Mouse (Mus musculus) megakaryocyte, adult 5-6 weeks (primary cell): ENCODE measurements around the gene Tmco2. TPM values are rescaled to one million over a fixed set of nuclear protein-coding genes. Genes with fewer than 3 reads are reported as not detected.

ENCODE experiments used
- ATAC-seq: 2 replicates; pipeline ENCODE4 v1.8.0; 2016; ENCODE audit warnings: mild to moderate bottlenecking, inconsistent platforms; ENCODE audit not compliant: poor library complexity, severe bottlenecking
- total RNA-seq, 2 experiments: library from RNA; stranded (forward) in 1 of 2; stranded (reverse) in 1 of 2; fragments of 153-499, 151-499 nt in 1 of 2; fragments of 221-1000, 200-1000 nt in 1 of 2; gene quantifications; 2 replicates each; pipeline versions ENCODE4 v1.2.3 to v1.2.4; 2015 to 2017

Gene Tmco2
- not detected in 2 replicates for total RNA-seq (2015)
- not detected in 2 replicates for total RNA-seq (2017)

GRCm38 (mm10) chr4:121109126-121109525 is at the start of gene Tmco2:
Gene Tmco2, minus strand, starts transcription at chr4:121109226.
- ATAC-seq, result no peak

- ATAC-seq, result no peak
Measured at GRCm38 (mm10) chr4:121103304-121103703, 5.7 kb downstream of the Tmco2 start.

DNA sequence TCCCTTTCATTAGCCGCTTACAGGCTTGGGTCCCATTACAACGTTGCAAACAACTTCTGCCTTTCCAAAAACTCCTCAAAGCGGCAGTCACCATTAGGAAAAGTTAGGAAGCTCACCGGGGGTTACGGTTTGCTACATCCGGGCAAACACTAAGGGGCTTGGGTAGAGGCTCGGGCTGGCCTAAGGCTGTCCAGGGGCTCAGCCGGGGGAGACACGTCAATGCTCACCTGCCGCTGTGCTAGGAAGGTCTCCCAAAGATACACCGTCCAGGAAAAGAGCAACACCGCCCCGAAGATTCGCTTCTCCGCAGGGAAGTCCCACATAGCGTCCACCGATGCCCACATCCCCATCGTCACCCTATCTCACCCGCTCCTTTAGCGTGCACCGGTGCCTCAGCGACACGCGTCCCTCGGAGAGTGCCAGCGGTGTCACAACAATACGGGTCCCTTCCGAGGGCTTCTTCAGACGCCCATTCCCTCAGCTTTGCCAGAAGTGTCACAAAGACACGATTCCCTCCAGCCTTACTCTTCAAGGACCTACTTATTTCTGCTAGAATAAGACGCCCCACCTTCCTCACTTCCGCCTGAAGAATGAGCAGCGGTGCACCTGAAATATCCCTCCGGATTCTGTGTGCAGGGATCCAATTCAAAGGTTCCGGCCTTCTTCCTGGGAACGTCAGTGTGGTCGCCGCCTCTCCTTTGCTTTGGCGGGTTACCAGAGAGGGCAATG is 11.2 kb downstream of the Tmco2 start, which contains the start of gene Zmpste24:
TSS of gene Zmpste24 (minus strand) at position 592 of the 729 bp plus-strand sequence.
- peak; percentile 88 for ATAC-seq

DNA sequence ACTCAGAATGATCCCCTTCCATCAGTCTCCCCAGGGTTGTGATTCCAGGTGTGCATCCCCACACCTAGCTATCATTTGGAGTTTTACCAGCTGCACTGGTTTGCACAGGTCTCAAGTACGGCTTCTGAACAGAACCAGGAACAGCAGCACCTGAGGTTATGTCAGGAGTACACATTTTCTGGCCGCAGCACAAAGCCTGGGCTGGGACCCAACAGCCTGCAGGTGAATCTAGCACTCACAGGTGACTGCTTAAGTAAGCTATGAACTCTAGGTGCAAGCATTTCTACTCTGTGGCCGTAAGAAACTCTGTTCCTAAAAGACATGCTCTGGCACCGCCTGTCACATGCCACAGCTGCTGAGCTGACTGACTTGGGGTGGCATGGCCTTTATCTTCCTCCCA is 18.8 kb downstream of the Tmco2 start:
- ATAC-seq, result no peak

- ATAC-seq, result no peak
Measured at GRCm38 (mm10) chr4:121088696-121089095, 20.3 kb downstream of the Tmco2 start.

GRCm38 (mm10) chr4:121084506-121084905 is 24.5 kb downstream of the Tmco2 start:
- no peak for ATAC-seq

GRCm38 (mm10) chr4:121080395-121080794 is 28.6 kb downstream of the Tmco2 start:
- no peak for ATAC-seq

GRCm38 (mm10) chr4:121077915-121078646 is 30.9 kb downstream of the Tmco2 start:
- ATAC-seq, result no peak

GRCm38 (mm10) chr4:121074250-121074649 is 34.8 kb downstream of the Tmco2 start:
- no peak for ATAC-seq

DNA sequence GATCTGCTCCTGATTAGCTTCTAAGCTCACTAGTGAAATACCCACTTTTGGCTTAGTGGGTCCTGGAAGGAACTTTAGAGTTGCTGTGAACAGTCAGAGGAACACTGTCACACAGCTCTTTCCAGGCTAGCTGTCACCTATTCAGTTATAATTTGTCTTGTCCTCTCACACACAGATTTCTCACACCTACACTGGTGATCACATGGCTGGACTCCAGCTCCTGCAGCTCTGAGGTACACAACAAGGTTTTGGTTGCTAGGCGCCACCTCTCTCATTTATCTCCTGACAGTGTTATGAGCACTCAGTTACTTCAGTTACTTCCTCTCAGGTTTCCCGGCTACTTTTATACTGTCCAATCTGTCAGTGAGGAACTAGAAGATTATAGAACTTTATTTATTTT is 43.7 kb downstream of the Tmco2 start:
- no peak for ATAC-seq

DNA sequence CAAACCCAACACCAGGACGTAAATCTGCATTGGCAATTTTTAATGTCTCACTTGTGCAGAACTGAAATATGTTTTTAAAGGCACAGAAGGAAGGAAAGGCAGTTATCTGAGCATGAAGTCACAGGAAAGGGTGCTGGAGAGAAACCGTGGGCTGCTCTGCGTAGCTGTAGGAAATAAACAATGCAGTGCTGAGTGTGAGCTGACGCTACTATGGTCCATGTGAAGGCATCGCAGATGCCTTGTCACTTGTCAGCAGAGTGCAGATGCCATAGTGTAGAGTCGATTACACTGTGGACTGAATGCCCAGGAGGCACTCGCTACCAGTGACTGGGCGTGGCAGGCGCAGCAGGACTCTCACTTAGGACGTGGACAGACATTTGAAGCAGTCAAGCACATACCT is 49.8 kb downstream of the Tmco2 start:
- 0 out of 2 replicates have a peak, but pooled peaks have one; percentile 22 for ATAC-seq

DNA sequence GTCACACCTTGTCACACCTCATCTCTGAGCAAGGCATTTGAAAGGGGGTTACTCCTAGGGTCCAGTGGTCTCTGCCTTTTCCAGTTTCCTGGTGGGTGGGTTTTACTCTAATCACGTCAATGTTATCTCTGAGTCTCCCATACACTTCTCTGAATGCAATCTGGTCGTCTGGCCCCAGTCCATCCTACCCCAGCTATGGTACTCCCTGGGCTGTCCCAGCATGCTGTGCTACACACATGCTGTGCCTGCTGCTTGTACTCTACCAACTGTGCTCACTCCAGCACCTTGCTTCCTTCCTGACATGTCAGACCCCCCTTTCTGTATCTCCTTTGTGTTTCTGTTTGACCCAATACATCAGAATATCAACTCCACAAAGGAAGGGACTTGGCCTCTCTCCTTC is 52.0 kb downstream of the Tmco2 start:
- ATAC-seq, result no peak

- peak; percentile 49; the same call in 1 of the 2 replicates for ATAC-seq
Measured at GRCm38 (mm10) chr4:121056342-121056741, 52.7 kb downstream of the Tmco2 start.

Other genes with a start within 250 kb of the Tmco2 start
- 8.4 and 13.8 TPM in 2 replicates for gene Exo5, start 184.2 kb downstream of the Tmco2 start, total RNA-seq (2015)
- gene Exo5, start 184.2 kb downstream of the Tmco2 start, total RNA-seq (2017), result 13.4 and 20.3 TPM in 2 replicates
- gene Zfp69, start 157.5 kb downstream of the Tmco2 start, total RNA-seq (2015), result 1.0 and 2.3 TPM in 2 replicates
- gene Zfp69, start 157.5 kb downstream of the Tmco2 start, total RNA-seq (2017), result 0.85 and 0.92 TPM in 2 replicates
- 95.9 and 115 TPM in 2 replicates for gene Smap2, start 92.0 kb downstream of the Tmco2 start, total RNA-seq (2015)
- 37.2 and 62.2 TPM in 2 replicates for gene Smap2, start 92.0 kb downstream of the Tmco2 start, total RNA-seq (2017)
- gene Col9a2, start 69.8 kb downstream of the Tmco2 start, total RNA-seq (2015), result not detected in 2 replicates
- not detected in 2 replicates for gene Col9a2, start 69.8 kb downstream of the Tmco2 start, total RNA-seq (2017)
- gene Zmpste24, start 11.0 kb downstream of the Tmco2 start, total RNA-seq (2015), result 61.3 and 63.0 TPM in 2 replicates
- 62.0 and 80.7 TPM in 2 replicates for gene Zmpste24, start 11.0 kb downstream of the Tmco2 start, total RNA-seq (2017)
- gene Rlf, start 105.9 kb upstream of the Tmco2 start, total RNA-seq (2015), result 23.2 and 25.9 TPM in 2 replicates
- gene Rlf, start 105.9 kb upstream of the Tmco2 start, total RNA-seq (2017), result 38.4 and 42.4 TPM in 2 replicates
- not detected in 2 replicates for gene Gm12888, start 215.7 kb upstream of the Tmco2 start, total RNA-seq (2015)
- not detected in 2 replicates for gene Gm12888, start 215.7 kb upstream of the Tmco2 start, total RNA-seq (2017)